Mouse (Mus musculus) heart, embryonic 12.5 days (tissue): ENCODE data around the gene Slc11a1. TPM values are rescaled to one million over a fixed set of nuclear protein-coding genes. Genes with fewer than 3 reads are reported as not detected.
A peak's percentile ranks its signal among the peaks of the same experiment; 100 is the strongest.

Experiments used
- ATAC-seq: fragments of 200-750 bp; cut with Nextera tagmentation; 2 replicates; pipeline ENCODE4 v1.8.0; 2017; ENCODE audit warnings: moderate TSS enrichment, moderate library complexity; ENCODE audit not compliant: insufficient number of reproducible peaks, low FRiP score
- H3K27ac ChIP-seq: fragments of 300-500 bp; sonication (generic); 2 replicates; pipeline ENCODE4 v1.5.1; 2016; ENCODE audit warnings: mild to moderate bottlenecking, moderate library complexity; ENCODE audit not compliant: poor library complexity, severe bottlenecking
- H3K27me3 ChIP-seq: fragments of 300-500 bp; sonication (generic); replicated peaks from 2 replicates; pipeline ENCODE4 v1.6.1; 2016; ENCODE audit warnings: mild to moderate bottlenecking, moderate library complexity
- H3K36me3 ChIP-seq: fragments of 300-500 bp; sonication (generic); 2 replicates; pipeline ENCODE4 v1.6.1; 2016; ENCODE audit warnings: mild to moderate bottlenecking, moderate library complexity
- H3K4me1 ChIP-seq: fragments of 300-500 bp; sonication (generic); replicated peaks from 2 replicates; pipeline ENCODE4 v1.6.1; 2016; ENCODE audit warnings: mild to moderate bottlenecking
- H3K4me2 ChIP-seq: fragments of 300-500 bp; sonication (generic); 2 replicates; pipeline ENCODE4 v1.6.1; 2016; ENCODE audit warnings: mild to moderate bottlenecking, moderate library complexity
- H3K4me3 ChIP-seq: fragments of 300-500 bp; sonication (generic); 2 replicates; pipeline ENCODE4 v1.5.1; 2016; ENCODE audit warnings: mild to moderate bottlenecking
- H3K9ac ChIP-seq: fragments of 300-500 bp; sonication (generic); 2 replicates; pipeline ENCODE4 v1.6.1; 2016; ENCODE audit warnings: mild to moderate bottlenecking, moderate library complexity
- H3K9me3 ChIP-seq: fragments of 300-500 bp; sonication (generic); replicated peaks from 2 replicates; pipeline ENCODE4 v1.6.1; 2016; ENCODE audit warnings: mild to moderate bottlenecking, moderate library complexity
- WGBS: fragments of 180-500 bp; shearing (Covaris S2); methylation state at CpG from one replicate; pipeline ENCODE4 v1.1.7; 2016; 5-methylcytosine and 5-hydroxymethylcytosine counted together
- microRNA counts: library from miRNA; unstranded; fragments of <30 nt; microRNA quantifications from one replicate; lab custom pipeline; 2017
- microRNA-seq: library from miRNA; unstranded; fragments of <30 nt; microRNA quantifications from one replicate; pipeline ENCODE4, GENCODE M21; 2017
- polyA plus RNA-seq: library from polyadenylated mRNA; unstranded; fragments of >200 nt; fragmentation: Nextera tagmentation; extraction: Ambion mirVana; gene quantifications from 2 replicates; pipeline ENCODE4 v1.2.1, GENCODE M21; 2016

The Slc11a1 gene
- polyA plus RNA-seq, 1 experiment from 2014 or later, result 1.3 TPM

DNA sequence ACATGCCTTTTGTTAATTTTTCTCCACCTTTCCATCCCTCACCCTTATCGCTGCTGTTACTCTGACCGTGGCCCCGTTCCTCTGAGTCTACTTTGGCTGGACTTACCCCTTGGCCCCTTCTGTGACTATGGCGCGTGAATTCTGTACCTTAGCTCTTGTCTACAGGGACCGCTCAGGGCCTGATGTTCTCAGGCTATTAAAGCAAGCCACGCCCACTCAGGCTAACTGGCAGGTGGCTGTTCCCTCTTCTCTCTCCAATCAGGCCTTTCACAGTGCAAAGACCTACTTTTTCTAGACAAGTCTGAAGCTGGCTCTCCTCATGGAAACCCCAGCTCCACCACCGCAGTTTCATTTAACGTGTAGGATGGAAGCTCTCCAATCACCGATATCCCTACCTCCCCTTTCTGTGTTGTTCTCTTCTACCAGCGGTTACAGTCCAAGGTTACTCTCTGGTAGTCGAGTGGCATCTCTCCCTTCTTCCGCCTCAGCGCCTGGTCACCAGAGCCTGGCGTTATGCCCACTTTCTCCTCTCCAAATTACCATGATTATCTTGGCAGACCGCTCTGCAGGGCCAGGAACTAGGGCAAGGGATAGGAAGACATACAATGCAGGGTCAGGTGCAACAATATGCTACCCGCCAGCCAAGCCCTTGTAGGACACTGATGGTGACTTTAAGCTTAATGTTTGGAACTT is 43.9 kb downstream of the Slc11a1 start:
- Histone ChIP-seq H3K27me3 (no peaks in the 10 kb centered on the region), H3K36me3 (no peaks in the 10 kb centered on the region), H3K4me2 (no peak overlapping the region), H3K27ac (no peak overlapping the region), H3K4me1 (peaks cover 22% of the 10 kb centered on the region), H3K4me3 (no peak overlapping the region), H3K9ac (no peak overlapping the region), H3K9me3 (no peaks in the 10 kb centered on the region)
- no peak for ATAC-seq
- WGBS, result 74% methylated on average over 17 of the region's 17 CpGs

DNA sequence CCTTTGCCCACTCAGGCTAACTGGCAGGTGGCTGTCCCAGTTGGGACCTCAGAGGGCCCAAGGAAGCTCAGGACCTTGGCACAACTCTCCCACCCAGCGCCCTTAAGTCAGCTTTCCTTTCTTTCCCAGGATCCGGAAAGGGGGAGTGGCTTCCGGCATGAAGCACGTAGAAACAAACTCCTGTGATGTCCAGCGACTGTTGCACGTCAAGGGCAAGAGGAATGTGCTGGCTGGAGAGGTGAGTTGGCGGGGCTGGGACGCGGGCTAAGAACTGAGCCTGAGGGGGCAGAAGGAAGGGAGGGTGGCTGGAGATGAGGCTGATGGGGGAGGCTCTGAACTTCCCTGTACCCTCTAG is 44.4 kb downstream of the Slc11a1 start:
- no peak overlapping the region for H3K9ac ChIP-seq
- no peak overlapping the region for H3K27ac ChIP-seq
- no peaks in the 10 kb centered on the region for H3K9me3 ChIP-seq
- no peaks in the 10 kb centered on the region for H3K36me3 ChIP-seq
- H3K4me2 ChIP-seq, result no peak overlapping the region
- WGBS, result 51% methylated on average over 9 of the region's 9 CpGs
- H3K4me1 ChIP-seq, result peaks cover 22% of the 10 kb centered on the region
- H3K4me3 ChIP-seq, result no peak overlapping the region
- no peak for ATAC-seq
- no peaks in the 10 kb centered on the region for H3K27me3 ChIP-seq

DNA sequence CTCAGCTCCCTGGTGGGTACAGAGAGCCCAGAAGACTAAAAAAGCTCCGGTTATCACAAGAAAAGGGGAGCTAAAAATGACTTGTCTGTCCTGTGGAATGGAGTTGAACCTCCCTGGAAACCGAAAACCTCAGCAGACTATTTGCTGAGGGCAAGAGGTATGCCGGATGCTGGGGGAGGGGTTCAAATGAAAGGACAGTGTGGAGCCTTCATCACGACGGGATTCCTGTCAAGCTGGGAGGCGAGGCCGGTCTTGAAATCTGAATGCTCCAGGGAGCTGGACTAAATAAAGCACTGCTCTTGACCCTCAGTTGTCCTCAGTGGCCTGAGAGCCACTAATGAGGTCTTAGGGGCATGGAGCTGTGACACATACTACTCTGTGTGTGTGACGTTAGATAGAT is 48.2 kb downstream of the Slc11a1 start:
- Histone ChIP-seq H3K9ac (no peak overlapping the region), H3K4me2 (no peak overlapping the region; the same call in 1 of the 2 replicates), H3K4me3 (no peak overlapping the region), H3K36me3 (no peaks in the 10 kb centered on the region), H3K27ac (no peak overlapping the region), H3K27me3 (no peaks in the 10 kb centered on the region), H3K4me1 (peaks cover 26% of the 10 kb centered on the region), H3K9me3 (no peaks in the 10 kb centered on the region)
- 19% methylated on average over 8 of the region's 8 CpGs for WGBS
- no peak for ATAC-seq

DNA sequence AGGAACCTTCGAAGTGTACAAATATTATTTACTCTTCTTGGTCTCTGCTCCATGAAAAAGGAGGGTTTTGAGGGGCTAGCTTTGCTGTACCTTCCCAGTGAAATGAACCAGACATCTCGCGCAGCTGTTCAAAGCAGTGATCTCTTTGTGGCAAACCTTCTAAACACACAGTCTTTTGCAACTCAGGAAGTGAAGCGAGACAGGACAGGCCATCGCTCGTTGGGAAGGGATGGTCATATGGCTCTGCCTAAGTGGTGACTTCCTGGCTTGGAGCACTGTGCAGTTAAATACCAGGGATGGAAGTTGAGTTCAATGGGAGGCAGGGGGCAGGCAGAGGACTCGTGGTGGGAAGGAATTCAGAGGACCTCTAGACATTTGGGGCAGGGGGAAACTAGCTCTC is 50.9 kb downstream of the Slc11a1 start:
- no peak for ATAC-seq
- Histone ChIP-seq H3K27ac (no peak overlapping the region), H3K4me3 (no peak overlapping the region), H3K4me2 (no peak overlapping the region), H3K4me1 (peaks cover 15% of the 10 kb centered on the region), H3K27me3 (no peaks in the 10 kb centered on the region), H3K9ac (no peak overlapping the region), H3K36me3 (no peaks in the 10 kb centered on the region), H3K9me3 (no peaks in the 10 kb centered on the region)
- WGBS, result 58% methylated on average over 7 of the region's 7 CpGs

DNA sequence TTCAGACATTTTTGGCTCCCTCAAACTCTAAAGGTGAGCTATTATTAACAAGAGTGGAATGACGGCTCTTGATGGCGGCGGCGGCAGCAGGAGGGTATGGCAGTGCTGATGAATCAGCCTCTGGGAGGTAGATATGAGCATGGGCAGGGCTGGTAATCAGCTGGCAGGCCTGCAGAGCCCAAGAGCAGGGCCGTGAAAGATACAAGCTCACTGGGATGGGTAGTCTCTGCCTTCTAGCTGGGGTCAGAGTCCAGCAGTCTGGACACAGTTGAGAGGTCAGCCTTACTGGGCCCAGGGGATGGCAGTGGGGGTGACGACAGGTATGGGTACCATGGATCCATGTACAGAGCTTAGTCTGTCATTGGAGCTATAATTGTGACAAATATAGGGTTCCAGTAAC is 58.2 kb downstream of the Slc11a1 start:
- Histone ChIP-seq H3K4me3 (no peak overlapping the region), H3K36me3 (peaks cover 29% of the 10 kb centered on the region), H3K9ac (0 out of 2 replicates have a peak overlapping the region, but pooled peaks have one; percentile 48), H3K27ac (no peak overlapping the region), H3K9me3 (no peaks in the 10 kb centered on the region), H3K4me2 (no peak overlapping the region), H3K27me3 (no peaks in the 10 kb centered on the region), H3K4me1 (peaks cover 7% of the 10 kb centered on the region)
- WGBS, result 66% methylated on average over 6 of the region's 6 CpGs
- ATAC-seq, result no peak

DNA sequence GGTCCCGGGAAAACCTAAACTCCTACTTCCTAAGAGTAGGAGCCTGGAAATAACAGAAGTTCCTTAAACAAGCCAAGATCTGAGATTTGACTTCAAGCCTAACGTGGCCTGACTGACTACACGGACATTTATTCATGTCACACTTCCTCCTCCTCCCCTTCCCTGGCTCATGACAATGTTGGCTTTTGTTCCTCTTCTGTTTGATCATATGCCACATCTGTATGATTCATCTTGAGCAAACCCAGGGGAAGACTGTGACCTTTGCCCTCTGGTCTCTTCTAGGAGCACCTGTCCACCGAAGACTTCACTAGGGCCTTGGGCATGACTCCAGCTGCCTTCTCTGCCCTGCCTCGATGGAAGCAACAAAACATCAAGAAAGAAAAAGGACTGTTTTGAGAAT is 59.6 kb downstream of the Slc11a1 start:
- Histone ChIP-seq H3K9me3 (no peaks in the 10 kb centered on the region), H3K4me3 (no peak overlapping the region), H3K9ac (no peak overlapping the region), H3K4me2 (no peak overlapping the region), H3K27ac (no peak overlapping the region), H3K36me3 (peaks cover 41% of the 10 kb centered on the region), H3K27me3 (no peaks in the 10 kb centered on the region), H3K4me1 (peaks cover 11% of the 10 kb centered on the region)
- 72% methylated on average over 5 of the region's 5 CpGs for WGBS
- no peak for ATAC-seq

DNA sequence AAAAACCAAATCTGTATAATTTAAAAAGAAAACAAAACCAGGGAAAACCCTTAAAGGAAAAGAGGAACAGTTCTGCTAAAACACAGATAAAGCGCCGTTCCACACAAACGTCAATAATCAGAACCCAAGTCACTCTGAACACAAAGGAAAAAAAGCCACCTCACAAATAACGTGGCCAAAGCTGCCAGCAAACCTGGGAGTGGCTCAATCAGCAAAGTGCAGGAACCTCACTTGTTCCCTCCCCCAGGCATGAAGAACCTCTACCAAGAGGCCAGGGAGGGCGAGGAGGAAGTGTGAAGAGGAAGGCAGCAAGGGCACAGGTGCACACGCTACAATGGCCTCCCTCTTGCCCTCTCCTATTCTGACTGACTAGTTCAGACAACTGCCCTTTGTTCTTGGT is 60.6 kb downstream of the Slc11a1 start:
- Histone ChIP-seq H3K4me2 (no peak overlapping the region), H3K4me3 (no peak overlapping the region), H3K36me3 (peaks cover 48% of the 10 kb centered on the region), H3K9ac (no peak overlapping the region), H3K4me1 (peaks cover 11% of the 10 kb centered on the region), H3K27me3 (no peaks in the 10 kb centered on the region), H3K9me3 (no peaks in the 10 kb centered on the region), H3K27ac (no peak overlapping the region)
- WGBS, result 72% methylated on average over 6 of the region's 6 CpGs
- no peak for ATAC-seq

MicroRNAs within 50 kb of the gene (microRNA counts, 519-probe panel; counts per million panel counts)
- 4,293 counts per million, percentile 40 among the panel's probes with 10 or more counts for microRNA mmu-miR-26b (lab: Ali Mortazavi, UCI)

Small RNA genes lying within 50 kb of the gene (microRNA-seq; reads per million reads assigned to microRNA genes)
- 36,410 reads per million, percentile 99 among the genes with 10 or more reads in this experiment for gene Mir26b

Other genes starting within 250 kb of the Slc11a1 start
- 0.28 and 0.36 TPM in 2 replicates for gene Rufy4, start 249.7 kb upstream of the Slc11a1 start, polyA plus RNA-seq
- gene Cxcr2, start 221.2 kb upstream of the Slc11a1 start, polyA plus RNA-seq, result 0.08 and 0.11 TPM in 2 replicates
- gene Cxcr1, start 180.6 kb upstream of the Slc11a1 start, polyA plus RNA-seq, result not detected in 2 replicates
- 478 and 484 TPM in 2 replicates for gene Arpc2, start 139.1 kb upstream of the Slc11a1 start, polyA plus RNA-seq
- gene Gpbar1, start 96.6 kb upstream of the Slc11a1 start, polyA plus RNA-seq, result 0.37 and 0.41 TPM in 2 replicates
- 169 and 171 TPM in 2 replicates for gene Aamp, start 90.5 kb upstream of the Slc11a1 start, polyA plus RNA-seq
- gene Pnkd, start 90.3 kb upstream of the Slc11a1 start, polyA plus RNA-seq, result 215 and 216 TPM in 2 replicates
- 41.1 and 42.9 TPM in 2 replicates for gene Tmbim1, start 69.6 kb upstream of the Slc11a1 start, polyA plus RNA-seq
- gene Catip, start 13.1 kb upstream of the Slc11a1 start, polyA plus RNA-seq, result 0.46 TPM in 2 replicates
- 54.5 and 55.9 TPM in 2 replicates for gene Ctdsp1, start 16.3 kb downstream of the Slc11a1 start, polyA plus RNA-seq
- 0.27 and 0.28 TPM in 2 replicates for gene Vil1, start 34.2 kb downstream of the Slc11a1 start, polyA plus RNA-seq
- gene Cnot9, start 130.9 kb downstream of the Slc11a1 start, polyA plus RNA-seq, result 36.0 and 36.7 TPM in 2 replicates
- gene Plcd4, start 167.7 kb downstream of the Slc11a1 start, polyA plus RNA-seq, result 0.18 and 0.36 TPM in 2 replicates
- 24.7 and 26.8 TPM in 2 replicates for gene Usp37, start 169.1 kb downstream of the Slc11a1 start, polyA plus RNA-seq
- gene Zfp142, start 213.1 kb downstream of the Slc11a1 start, polyA plus RNA-seq, result 5.9 and 7.9 TPM in 2 replicates
- 19.0 and 20.1 TPM in 2 replicates for gene Bcs1l, start 213.1 kb downstream of the Slc11a1 start, polyA plus RNA-seq
- 22.9 and 23.9 TPM in 2 replicates for gene Rnf25, start 226.2 kb downstream of the Slc11a1 start, polyA plus RNA-seq
- 4.4 and 4.9 TPM in 2 replicates for gene Stk36, start 226.2 kb downstream of the Slc11a1 start, polyA plus RNA-seq